Mouse (Mus musculus) layer of hippocampus, postnatal 14 days (tissue): Measurements from ENCODE around the gene Ints12. TPM values are rescaled to one million over a fixed set of nuclear protein-coding genes. Genes with fewer than 3 reads are reported as not detected.

Source experiments
- DNase-seq, 2 experiments: peaks; one replicate each; pipeline ENCODE4 v3.0.0; 2021 to 2022; ENCODE audit warnings: low spot score in 2 of 2, mixed read lengths in 1 of 2
- total RNA-seq, 2 experiments: library from RNA; stranded (reverse); gene quantifications; 2 replicates each; pipeline ENCODE4 v1.2.3; 2021

The Ints12 gene
- total RNA-seq, 2 experiments from 2014 or later = 10.6 to 12.3 TPM

DNA sequence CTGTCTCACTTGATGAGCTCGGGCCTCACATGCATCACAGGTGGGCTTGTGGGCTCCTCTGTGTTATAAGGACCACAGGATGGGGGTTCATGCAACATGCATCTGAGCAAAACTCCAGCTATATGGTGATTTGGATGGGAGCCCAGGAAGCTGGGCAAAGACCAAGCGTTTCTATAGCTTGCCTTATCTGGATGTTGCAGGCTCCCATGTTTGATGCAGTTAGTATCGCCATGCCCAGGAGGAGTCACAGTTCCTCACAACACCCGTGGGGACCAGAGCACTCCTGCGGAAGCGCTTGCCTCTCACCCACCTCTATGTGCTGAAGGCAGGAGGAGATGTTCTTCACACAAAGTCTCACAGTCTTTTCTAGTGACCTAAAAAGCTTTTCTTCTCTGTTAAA is 50.2 kb downstream of the Ints12 start:
- DNase-seq = no peak

DNA sequence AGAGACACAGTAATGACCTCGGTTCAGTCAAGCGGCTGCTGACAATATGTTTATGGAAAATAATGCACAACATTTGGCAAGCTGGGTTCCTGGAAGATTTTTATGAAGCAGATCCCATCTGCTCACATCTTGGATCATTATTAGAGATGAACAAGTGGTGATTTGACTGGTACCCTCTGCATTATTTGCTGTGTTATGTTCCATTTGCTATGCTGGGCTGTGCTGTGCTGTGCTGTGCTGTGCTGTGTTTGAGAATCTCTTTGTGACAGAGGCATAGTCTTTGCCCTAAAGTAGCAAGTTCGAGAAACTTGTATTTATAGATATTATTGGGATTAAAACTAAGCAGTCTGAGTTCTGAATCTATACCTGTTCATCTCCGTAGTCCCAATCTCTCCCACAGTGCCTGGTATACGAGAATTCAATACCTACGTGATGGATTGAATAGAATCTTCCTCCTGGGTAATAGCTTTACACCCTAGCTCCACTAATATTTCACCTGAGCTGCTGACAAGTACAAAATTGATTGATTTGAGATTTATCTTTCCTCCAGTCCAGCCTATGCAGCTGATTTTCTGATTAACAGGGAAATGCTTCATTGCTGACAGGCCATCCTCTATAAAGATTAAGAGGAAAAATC is 53.0 kb downstream of the Ints12 start:
- DNase-seq = no peak

DNA sequence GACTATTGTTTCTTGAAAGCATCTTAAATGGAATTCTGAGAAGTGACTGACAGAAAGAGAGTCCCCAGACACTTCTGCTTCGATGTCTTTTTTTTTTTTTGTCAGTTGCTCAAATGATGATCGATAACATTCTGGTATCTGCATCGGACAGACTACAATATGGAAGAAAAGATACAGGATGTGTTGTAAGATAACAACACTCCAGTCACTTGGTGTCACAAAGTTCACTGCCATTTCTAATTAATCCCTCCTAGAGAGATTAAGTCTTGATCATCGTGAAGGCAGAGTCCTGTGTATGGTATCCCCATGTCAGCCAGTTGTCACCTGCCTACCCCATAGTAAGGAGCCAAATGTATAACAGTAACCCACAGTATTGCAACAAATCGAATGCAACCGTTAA is 60.0 kb downstream of the Ints12 start:
- DNase-seq = no peak

DNA sequence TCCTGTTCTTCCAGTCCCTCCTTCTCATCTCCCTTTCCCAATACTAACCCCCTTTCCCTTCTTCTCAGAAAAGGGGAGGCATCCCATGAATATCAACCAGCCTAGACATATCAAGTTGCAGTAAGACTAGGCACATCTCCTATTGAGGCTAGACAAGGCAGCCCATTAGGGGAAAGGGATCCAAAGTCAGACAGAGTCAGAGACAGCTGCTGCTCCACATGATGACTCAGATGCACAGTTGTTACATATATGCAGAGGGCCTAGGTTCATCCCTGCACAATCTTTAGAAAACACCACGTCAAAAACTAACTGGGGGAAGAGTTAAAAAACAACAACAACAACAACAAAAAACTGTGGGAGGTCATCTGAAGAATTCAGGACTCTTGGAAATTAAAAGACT is 61.2 kb downstream of the Ints12 start:
- no peak for DNase-seq

DNA sequence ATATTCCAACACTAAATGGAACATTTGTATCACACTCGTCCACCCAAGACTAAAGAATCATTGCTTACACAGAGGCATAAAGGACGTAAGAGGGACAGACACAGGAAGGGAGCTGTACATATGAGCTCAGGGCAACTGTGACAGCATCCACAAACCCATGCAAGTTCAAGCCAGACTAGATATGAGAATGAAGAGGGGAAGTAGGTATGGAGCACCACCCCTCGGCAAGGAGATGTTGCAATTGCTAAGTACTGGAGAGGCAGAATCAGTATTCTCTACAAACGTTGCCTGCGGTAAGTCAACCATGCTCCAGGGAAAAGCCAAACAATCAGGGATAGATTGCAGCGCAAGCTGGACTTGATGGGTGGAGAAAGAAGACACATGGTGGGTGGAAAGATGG is 62.0 kb downstream of the Ints12 start:
- DNase-seq = no peak

DNA sequence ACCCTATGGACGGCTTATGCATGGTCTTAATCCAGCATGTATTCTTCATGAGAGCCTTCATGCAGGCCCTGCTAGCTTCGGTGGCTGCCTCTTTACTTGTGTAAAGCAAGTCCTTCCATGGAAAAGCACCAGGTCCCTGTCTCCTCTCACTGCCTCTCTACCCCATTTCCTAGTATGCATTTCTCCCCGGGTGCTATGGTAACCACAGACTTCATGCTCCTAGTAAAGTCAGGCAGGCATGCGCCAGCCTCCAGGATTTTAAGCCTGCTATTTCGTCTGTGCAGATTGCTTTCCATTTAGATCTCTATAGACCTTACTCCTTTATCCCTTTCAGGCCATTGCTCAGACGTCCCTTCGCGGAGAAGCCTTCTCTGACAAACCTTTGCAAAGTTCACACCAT is 63.0 kb downstream of the Ints12 start:
- DNase-seq = peak; percentile 11 to 24

DNA sequence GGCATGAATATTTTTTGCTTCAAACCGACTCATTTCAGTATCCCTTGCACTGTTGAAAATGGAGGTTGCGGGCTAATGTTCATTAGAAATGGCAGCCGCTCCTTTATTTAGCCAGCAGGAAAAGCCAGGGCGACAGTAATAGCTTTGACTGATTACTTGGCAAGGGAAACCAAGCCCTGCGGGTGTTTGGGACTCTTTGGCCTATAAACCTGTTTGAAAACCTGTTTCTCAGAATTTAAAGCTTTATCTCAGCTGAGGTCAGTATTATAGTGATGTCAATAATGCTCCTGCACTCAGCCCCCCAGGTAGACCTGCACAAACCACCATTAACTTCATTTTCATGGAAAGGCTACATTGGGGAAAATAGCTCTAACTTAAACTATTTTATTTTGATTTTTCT is 66.6 kb downstream of the Ints12 start:
- no peak for DNase-seq

Other genes with a start within 250 kb of the Ints12 start
- gene Npnt, start 141.5 kb upstream of the Ints12 start, total RNA-seq = 10 to 100 TPM; 14.4 to 17.6 TPM
- gene Gstcd, start 193 bp downstream of the Ints12 start, total RNA-seq = 1 to 10 TPM; 7.6 to 8.2 TPM
- gene Arhgef38, start 143.1 kb downstream of the Ints12 start, total RNA-seq = not detected
- gene Ppa2, start 218.3 kb downstream of the Ints12 start, total RNA-seq = 10 to 100 TPM; 47.9 to 50.3 TPM